Mouse (Mus musculus) left cerebral cortex, adult 2 months (tissue): ENCODE measurements around the gene Sap18b. TPM values are rescaled to one million over a fixed set of nuclear protein-coding genes. Genes with fewer than 3 reads are reported as not detected.
A peak's percentile ranks its signal among the peaks of the same experiment; 100 is the strongest.

Experiments used
- DNase-seq, 2 experiments: peaks; one replicate each; pipeline ENCODE4 v3.0.0; 2021 to 2022; ENCODE audit warnings: low spot score in 2 of 2, mixed read lengths in 1 of 2; ENCODE audit errors: extremely low spot score in 1 of 2
- H3K27ac ChIP-seq: fragments of 200-600 bp; 2 replicates; pipeline ENCODE4 v1.8.1; 2022
- H3K4me3 ChIP-seq: fragments of 200-600 bp; 2 replicates; pipeline ENCODE4 v1.8.1; 2022
- CTCF ChIP-seq: fragments of 200-600 bp; IDR thresholded peaks from 2 replicates; pipeline ENCODE4 v1.8.1; 2022; ENCODE audit warnings: antibody characterized with exemption, mild to moderate bottlenecking, moderate library complexity
- intact Hi-C: fragments of 180-260 bp; cut with DNase I; formaldehyde crosslinking; loops from one replicate; pipeline ENCODE4 v1.15.1; 2025
- total RNA-seq, 2 experiments: library from RNA; stranded (reverse); gene quantifications; 2 replicates each; pipeline ENCODE4 v1.2.3; 2021

The Sap18b gene
- total RNA-seq, 2 experiments from 2014 or later, result 78.6 to 80.1 TPM

DNA sequence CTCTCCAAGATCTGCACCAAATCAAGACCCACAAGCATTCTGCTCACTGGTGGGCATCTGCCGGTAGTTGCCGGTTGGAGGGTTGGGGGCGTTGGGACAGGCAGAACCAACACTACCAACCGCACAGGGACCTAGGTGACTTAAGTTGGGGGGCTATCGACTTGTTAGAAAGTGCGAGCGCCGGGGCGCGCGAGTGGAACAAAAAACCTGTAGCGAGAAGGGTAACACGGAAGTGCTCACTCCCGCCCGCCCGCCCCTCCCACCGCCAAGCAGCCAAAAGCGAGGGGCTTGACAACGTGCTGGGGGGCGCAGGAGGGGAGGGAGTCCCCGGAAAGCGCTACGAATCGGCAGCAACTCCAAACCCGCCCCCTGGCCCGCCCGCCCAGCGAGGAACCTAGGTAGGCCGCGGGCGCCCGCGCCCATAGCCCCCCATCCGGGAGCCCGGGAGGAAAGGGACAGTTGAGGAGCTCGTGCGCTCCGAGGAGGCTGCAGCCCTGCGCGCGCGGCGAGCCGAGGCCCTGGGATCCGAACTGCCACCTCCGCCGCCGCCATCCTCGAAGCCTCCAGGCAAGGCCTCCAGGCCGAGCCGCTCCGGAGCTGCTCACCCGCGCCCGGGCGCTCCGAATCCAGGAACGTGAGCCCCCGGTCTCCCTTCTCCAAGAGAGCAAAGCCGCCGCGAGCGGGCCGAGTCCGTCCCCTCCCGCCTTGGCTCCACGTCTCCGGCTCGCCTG is 18.5 kb upstream of the Sap18b start:
- no peak for DNase-seq
- intact Hi-C loops, result loop anchor here (1.0 to 2.0 kb wide), 2 partner anchors 47 to 82 kb away; partner anchors contain the start of genes Got2 and Slc38a7

DNA sequence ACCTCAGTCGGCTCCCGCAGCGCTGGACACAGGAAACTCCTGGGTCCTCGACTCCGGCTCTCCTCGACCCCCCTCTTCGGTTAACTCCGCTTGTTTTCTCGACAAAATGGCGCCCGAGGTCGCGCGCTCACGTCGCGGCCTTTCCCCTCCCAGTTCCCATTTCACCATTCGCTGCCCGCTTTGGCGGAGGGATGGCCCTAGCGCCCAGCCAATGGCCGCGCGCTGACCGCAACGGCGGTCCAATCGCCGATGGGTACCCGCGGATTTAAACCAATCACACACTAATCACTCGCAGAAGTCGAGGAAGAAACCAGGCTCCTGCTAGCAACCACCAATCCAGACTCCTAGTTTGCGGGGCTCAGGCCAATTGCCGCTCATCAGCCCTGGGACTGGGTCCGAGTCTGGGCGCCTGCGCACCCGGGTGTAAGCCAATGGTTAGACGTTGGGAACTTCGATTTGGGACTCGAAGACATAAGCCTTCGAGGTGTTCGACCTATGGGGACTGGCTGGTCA is 17.8 kb upstream of the Sap18b start, which contains the start of gene Cnot1:
Cnot1 (minus strand) TSS at position 134 of the 513 bp plus-strand sequence.
- DNase-seq, result peak; percentile 97 to 98
- peak within 1 kb of the TSS; percentile 91 for H3K4me3 ChIP-seq
- intact Hi-C loops, result loop anchor here (1.0 to 2.0 kb wide), 2 partner anchors 46 to 81 kb away; partner anchors contain the start of genes Got2 and Slc38a7

More for the DNA sequence above, 18.5 kb upstream of the Sap18b start:
- no peak for TF ChIP-seq CTCF
- H3K4me3 ChIP-seq, result peak overlapping the region; percentile 91
- peak overlapping the region; percentile 69 for H3K27ac ChIP-seq

DNA sequence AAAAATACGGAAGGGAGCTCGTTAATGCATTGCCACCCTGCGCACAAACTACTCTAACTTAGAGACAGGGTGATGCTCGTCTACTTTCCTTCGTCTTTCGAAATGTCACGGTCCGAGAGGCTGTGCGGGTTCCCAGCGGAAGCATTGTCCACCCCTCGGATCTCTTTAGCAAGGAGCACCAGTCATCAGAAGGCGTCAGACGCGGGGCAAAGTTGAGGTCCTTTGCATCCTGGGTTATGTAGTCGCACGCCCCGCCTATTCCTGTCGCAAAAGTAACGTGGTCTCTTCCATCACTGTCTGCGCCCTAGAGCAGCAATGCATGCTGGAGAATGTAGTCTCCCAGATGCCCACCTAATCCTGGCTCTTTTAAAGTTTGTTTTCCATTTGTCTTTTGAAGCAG is 17.3 kb upstream of the Sap18b start:
- DNase-seq, result peak; percentile 87 to 92
- peak overlapping the region; percentile 92 for H3K27ac ChIP-seq
- TF ChIP-seq CTCF, result no peak
- peak overlapping the region; percentile 91 for H3K4me3 ChIP-seq
- intact Hi-C loops, result loop anchor here (1.0 to 2.0 kb wide), 2 partner anchors 45 to 81 kb away; partner anchors contain the start of genes Got2 and Slc38a7

More for the DNA sequence above, 17.8 kb upstream of the Sap18b start, which contains the start of gene Cnot1:
- peak within 1 kb of the TSS; percentile 92 for H3K27ac ChIP-seq
- no peak for TF ChIP-seq CTCF

DNA sequence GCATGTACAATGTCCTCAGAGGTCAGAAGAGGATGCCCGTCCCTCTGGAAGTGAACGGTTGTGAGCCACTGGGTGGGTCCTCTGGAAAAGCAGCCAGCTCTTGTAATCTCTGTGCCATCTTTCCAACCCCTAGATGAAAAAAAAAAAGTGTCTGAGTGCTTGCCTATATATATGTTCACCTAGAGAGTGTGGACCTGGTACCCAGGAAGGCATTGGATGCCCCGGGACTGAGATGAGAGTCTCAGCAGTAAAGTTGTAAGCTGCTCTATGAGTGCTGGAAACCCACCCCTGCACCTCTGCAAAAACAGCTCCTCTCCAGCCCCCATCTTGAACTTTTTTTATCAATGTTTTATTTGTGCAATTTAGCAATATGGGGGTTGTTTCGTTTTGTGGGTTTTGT is 16.5 kb upstream of the Sap18b start:
- Histone ChIP-seq H3K27ac (no peak overlapping the region), H3K4me3 (no peak overlapping the region)
- no peak for DNase-seq
- no peak for TF ChIP-seq CTCF
- intact Hi-C loops, result no loop called here

DNA sequence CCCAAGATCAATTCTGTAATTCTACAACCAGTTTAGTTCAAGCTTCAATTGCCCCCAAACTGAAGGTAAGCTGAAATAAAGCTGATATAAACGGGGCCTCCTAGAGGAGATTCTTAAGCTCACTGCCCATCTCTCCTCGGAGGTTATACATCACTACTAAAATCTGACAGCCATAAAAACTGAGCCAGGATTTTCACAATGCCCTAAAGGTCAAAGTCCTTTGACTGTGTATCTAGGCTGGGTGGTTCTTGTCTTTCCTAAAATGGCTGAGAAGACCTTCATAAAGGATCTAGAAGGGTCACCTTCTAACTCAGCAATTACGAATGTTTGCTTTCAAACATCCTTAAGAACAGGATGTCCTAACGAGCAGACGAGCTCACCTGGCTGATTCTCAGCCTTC is 16.0 kb upstream of the Sap18b start:
- Histone ChIP-seq H3K27ac (no peak overlapping the region), H3K4me3 (no peak overlapping the region)
- no peak for DNase-seq
- intact Hi-C loops, result no loop called here
- TF ChIP-seq CTCF, result no peak

DNA sequence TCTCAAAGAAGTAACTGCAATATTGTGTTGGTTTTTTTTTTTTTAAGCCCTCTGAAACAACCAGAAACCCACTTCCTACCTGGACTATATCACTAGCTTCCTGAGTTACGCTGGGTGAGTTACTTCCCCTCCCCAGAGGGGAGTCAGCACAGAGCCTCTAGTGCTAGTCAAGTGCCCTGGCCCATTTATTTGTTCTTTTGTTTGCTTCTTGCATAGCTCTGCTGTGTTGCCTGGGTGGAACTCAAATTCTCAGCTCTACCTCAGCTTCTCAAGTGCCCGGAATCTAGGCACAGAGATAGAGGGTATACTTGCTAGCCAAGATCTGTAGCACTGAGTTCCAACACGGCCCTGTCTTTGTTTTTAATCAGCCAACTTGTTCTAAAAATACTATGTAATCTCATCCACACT is 15.0 kb upstream of the Sap18b start:
- no peak for DNase-seq
- TF ChIP-seq CTCF, result no peak
- Histone ChIP-seq H3K4me3 (no peak overlapping the region), H3K27ac (no peak overlapping the region)
- intact Hi-C loops, result no loop called here

DNA sequence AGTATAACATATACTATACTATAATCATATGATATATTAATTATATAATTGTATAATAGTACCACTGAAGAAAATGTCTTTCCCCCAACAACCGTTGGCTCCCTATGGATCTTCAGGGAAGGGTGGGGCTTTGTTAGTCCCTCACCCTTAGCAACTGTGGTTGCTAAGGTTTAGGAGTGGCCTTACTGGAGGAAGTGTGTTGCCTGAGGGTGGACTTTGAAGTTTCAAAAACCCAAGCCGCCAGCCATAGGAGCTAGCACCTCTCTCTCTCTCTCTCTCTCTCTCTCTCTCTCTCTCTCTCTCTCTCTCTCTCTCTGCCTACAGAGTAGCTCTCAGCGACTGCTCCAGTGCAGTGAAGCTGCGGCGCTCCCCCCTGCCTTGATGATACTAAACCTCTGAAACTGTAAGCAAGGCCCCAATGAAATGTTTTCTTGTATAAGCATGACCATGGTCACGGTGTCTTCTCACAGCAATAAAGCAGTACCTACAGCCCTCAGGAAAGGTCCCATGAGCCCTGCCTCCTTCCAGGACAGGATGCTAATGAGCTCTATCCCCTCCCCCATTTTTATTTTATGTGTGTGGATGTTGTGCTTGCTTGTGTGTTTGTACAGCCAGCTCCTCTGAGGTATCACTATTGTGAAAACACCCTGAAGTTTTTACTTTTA is 9.0 kb upstream of the Sap18b start:
- intact Hi-C loops, result no loop called here
- no peak for TF ChIP-seq CTCF
- no peak for DNase-seq
- Histone ChIP-seq H3K4me3 (no peak overlapping the region), H3K27ac (no peak overlapping the region)

DNA sequence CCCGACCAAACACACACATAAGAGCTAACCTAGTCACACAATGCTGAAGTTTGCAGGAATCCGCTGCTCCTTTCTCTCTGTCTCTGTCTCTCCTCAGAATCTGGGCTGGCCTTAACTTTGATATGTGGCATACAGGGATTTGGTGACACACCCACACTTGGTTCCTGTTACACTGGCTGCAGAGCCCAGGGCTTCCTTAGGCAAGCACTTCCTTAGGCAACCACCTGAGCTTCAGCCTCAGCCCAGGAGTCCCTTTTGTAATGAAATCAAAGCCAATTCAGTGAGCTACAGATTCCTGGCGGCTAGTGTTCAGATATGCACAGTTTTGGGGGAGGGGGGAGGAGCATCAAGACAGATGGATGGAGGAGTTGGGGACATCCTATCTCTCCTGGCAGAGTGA is 7.5 kb upstream of the Sap18b start:
- intact Hi-C loops, result no loop called here
- DNase-seq, result no peak
- TF ChIP-seq CTCF, result no peak
- no peak overlapping the region for H3K4me3 ChIP-seq
- H3K27ac ChIP-seq, result no peak overlapping the region

DNA sequence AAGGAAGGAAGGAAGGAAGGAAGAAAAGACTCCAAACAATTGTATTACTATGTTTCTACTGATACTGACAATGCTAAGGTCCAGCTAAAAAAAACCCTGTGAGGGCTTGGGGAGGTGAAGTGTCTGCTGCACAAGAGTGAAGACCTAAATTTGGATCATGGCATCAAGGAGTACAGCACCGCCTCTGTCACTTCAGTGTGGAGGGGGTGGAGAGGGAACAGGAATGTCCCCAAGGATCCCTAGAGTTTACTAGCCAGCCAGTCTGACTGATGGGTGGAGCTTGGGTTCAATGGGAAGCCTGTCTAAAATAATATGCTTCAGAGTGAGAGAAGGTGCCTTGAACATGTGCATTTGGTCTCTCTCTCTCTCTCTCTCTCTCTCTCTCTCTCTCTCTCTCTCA is 6.9 kb upstream of the Sap18b start:
- TF ChIP-seq CTCF, result no peak
- intact Hi-C loops, result no loop called here
- Histone ChIP-seq H3K4me3 (no peak overlapping the region), H3K27ac (no peak overlapping the region)
- no peak for DNase-seq

DNA sequence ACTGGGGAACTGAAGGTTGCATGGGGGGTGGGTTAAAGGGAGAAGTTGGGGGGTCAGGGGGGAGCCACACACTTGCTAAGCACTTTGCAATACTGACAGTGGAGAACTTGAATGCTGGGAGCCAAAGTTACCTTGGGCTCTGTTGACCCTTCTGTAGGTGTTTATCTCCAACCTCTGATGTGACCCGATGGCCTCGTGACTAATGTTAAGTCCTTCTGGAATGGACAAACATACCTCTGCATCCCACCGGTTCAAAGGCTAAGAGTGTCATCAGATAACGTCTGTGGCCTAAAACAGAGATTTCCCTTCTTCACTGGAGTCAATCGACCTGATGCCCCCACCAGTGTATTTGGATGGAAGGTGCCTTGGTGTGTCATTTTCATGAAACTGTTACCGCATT is 3.9 kb upstream of the Sap18b start:
- no peak for TF ChIP-seq CTCF
- DNase-seq, result no peak
- intact Hi-C loops, result no loop called here
- Histone ChIP-seq H3K4me3 (no peak overlapping the region), H3K27ac (no peak overlapping the region)

DNA sequence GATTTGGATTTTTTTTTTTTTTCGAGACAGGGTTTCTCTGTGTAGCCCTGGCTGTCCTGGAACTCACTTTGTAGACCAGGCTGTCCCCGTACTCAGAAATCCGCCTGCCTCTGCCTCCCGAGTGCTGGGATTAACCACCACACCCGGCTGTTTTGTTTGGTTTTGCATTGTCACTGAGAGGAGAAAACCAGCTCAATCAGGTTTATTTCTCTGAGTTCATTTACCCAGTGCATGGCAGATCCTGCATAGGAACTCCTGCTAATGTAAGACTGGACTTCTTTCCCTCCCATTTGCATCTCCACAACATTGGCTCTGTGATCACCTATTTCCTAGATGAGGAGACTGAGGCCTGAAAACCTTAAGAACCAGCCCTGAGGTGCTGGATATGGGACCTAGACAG is 3.0 kb upstream of the Sap18b start:
- no peak for DNase-seq
- no peak for TF ChIP-seq CTCF
- Histone ChIP-seq H3K27ac (no peak overlapping the region), H3K4me3 (no peak overlapping the region)
- intact Hi-C loops, result no loop called here

DNA sequence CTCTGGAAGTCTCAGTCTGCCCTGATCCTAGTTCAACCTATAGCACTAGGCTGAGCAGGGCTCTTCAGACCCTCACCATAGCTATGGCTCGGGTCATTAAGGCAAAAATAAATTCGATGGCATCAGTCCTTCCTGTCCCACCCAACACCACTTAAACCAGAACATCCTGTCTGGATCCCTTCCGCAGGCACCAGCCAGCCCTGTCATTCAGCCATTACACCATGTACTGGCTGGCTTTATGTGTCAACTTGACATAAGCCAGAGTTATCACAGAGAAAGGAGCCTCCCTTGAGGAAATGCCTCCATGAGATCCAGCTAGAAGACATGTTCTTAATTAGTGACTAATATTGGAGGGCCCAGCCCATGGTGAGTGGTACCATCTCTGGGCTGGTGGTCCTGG is 2.4 kb upstream of the Sap18b start:
- Histone ChIP-seq H3K4me3 (no peak overlapping the region), H3K27ac (no peak overlapping the region)
- DNase-seq, result no peak
- intact Hi-C loops, result no loop called here
- no peak for TF ChIP-seq CTCF
